Mouse (Mus musculus) embryonic facial prominence, embryonic 12.5 days (tissue): ENCODE results near the gene Abhd2. TPM values are rescaled to one million over a fixed set of nuclear protein-coding genes. Genes with fewer than 3 reads are reported as not detected.
"Not testable (repeated sequence)": the region's sequence is repeated elsewhere in the genome, so short reads cannot be mapped to it uniquely, and the experiment has no call there.

ENCODE experiments used
- ATAC-seq: fragments of 200-750 bp; cut with Nextera tagmentation; 2 replicates; pipeline ENCODE4 v1.8.0; 2017; ENCODE audit not compliant: insufficient number of reproducible peaks, insufficient read depth, low FRiP score, low TSS enrichment
- H3K27ac ChIP-seq: fragments of 300-500 bp; sonication (generic); 2 replicates; pipeline ENCODE4 v1.5.1; 2016; ENCODE audit warnings: mild to moderate bottlenecking
- H3K27me3 ChIP-seq: fragments of 300-500 bp; sonication (generic); 2 replicates; pipeline ENCODE4 v1.6.1; 2016; ENCODE audit warnings: mild to moderate bottlenecking, moderate library complexity
- H3K36me3 ChIP-seq: fragments of 300-500 bp; sonication (generic); 2 replicates; pipeline ENCODE4 v1.6.1; 2016; ENCODE audit warnings: mild to moderate bottlenecking
- H3K4me1 ChIP-seq: fragments of 300-500 bp; sonication (generic); 2 replicates; pipeline ENCODE4 v1.6.1; 2016
- H3K4me2 ChIP-seq: fragments of 300-500 bp; sonication (generic); replicated peaks from 2 replicates; pipeline ENCODE4 v1.6.1; 2016; ENCODE audit warnings: mild to moderate bottlenecking, moderate library complexity
- H3K4me3 ChIP-seq: fragments of 300-500 bp; sonication (generic); 2 replicates; pipeline ENCODE4 v1.5.1; 2016; ENCODE audit warnings: mild to moderate bottlenecking
- H3K9ac ChIP-seq: fragments of 300-500 bp; sonication (generic); 2 replicates; pipeline ENCODE4 v1.6.1; 2016; ENCODE audit warnings: mild to moderate bottlenecking, moderate library complexity
- H3K9me3 ChIP-seq: fragments of 300-500 bp; sonication (generic); 2 replicates; pipeline ENCODE4 v1.6.1; 2016; ENCODE audit warnings: mild to moderate bottlenecking, moderate library complexity
- WGBS: fragments of 180-500 bp; shearing (Covaris S2); methylation state at CpG from one replicate; pipeline ENCODE4 v1.1.7; 2016; 5-methylcytosine and 5-hydroxymethylcytosine counted together
- polyA plus RNA-seq: library from polyadenylated mRNA; unstranded; fragments of >200 nt; fragmentation: Nextera tagmentation; extraction: Ambion mirVana; gene quantifications from 2 replicates; pipeline ENCODE4 v1.2.1, GENCODE M21; 2016

Abhd2 gene
- polyA plus RNA-seq, 1 experiment from 2014 or later, result 11.9 TPM

DNA sequence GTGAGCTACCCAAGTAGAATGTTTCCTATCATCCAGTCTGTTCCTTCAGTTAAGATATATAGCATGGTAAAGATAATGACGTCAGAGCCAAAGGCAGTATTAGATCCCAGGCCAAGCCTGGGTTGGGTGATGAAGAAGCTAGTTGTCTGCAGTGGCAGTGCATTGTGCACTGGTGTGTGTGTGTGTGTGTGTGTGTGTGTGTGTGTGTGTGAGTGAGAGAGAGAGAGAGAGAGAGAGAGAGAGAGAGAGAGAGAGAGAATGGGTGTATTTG, 10.6 kb downstream of the Abhd2 start:
- H3K9me3 ChIP-seq, H3K4me3 ChIP-seq, H3K36me3 ChIP-seq, H3K4me2 ChIP-seq, H3K9ac ChIP-seq, ATAC-seq, H3K27ac ChIP-seq, H3K27me3 ChIP-seq: not testable (repeated sequence)
- 90% methylated on average over 1 of the region's 1 CpGs for WGBS
- H3K4me1 ChIP-seq, result peaks cover 10% of the 10 kb centered on the region

DNA sequence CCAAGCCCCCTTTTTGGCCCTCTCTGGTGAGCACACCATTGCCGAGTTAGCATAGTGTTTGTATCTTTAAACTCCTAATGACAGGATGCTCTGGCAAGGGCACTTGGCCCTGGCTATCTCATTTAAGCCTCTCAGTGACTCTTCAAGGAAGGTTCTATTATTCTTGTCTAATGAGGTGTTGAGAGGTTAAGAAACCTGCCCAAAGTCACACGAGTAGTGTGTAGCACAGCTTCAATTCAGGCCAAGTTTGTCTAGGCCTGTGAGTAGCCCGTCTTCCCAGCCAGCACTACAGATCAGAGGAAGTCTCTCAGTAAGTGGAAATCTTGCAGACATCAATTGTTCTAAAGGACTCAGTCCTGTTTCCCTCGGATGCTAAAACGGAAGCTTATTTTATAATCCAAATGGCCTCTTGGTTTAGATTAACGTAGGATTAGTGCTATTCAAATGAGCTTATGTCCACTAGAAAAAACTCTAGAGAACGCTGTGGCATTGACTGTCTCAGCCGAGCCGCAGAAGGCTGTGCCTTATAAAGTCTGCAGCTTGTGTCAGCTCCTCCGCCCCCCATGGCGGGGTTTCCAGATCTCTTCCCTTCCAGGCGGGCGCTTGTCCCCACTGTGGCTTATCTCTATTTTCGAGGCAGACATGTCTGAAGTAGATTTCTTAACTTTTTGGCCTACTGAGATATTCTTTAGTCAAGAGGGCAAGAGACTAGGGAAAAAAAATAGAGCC, 11.3 kb downstream of the Abhd2 start:
- 83% methylated on average over 14 of the region's 14 CpGs for WGBS
- no peaks in the 10 kb centered on the region for H3K9me3 ChIP-seq
- no peak for ATAC-seq
- H3K9ac ChIP-seq, result no peak overlapping the region
- no peak overlapping the region for H3K4me2 ChIP-seq
- H3K36me3 ChIP-seq, result 0 out of 2 replicates have a peak, but pooled peaks cover 3% of the 10 kb centered on the region
- H3K27me3 ChIP-seq, result no peaks in the 10 kb centered on the region
- H3K4me3 ChIP-seq, result no peak overlapping the region
- H3K27ac ChIP-seq, result no peak overlapping the region
- H3K4me1 ChIP-seq, result peaks cover 4% of the 10 kb centered on the region

- no peak overlapping the region for H3K4me3 ChIP-seq
- H3K27ac ChIP-seq, result no peak overlapping the region
- H3K4me2 ChIP-seq, result no peak overlapping the region
- H3K4me1 ChIP-seq, result no peaks in the 10 kb centered on the region
- 0 out of 2 replicates have a peak, but pooled peaks cover 3% of the 10 kb centered on the region for H3K36me3 ChIP-seq
- no peaks in the 10 kb centered on the region for H3K9me3 ChIP-seq
- WGBS, result 94% methylated on average over 8 of the region's 8 CpGs
- no peak for ATAC-seq
- no peak overlapping the region for H3K9ac ChIP-seq
- H3K27me3 ChIP-seq, result no peaks in the 10 kb centered on the region
Observed at GRCm38 (mm10) chr7:79284889-79285280, 11.9 kb downstream of the Abhd2 start.

DNA sequence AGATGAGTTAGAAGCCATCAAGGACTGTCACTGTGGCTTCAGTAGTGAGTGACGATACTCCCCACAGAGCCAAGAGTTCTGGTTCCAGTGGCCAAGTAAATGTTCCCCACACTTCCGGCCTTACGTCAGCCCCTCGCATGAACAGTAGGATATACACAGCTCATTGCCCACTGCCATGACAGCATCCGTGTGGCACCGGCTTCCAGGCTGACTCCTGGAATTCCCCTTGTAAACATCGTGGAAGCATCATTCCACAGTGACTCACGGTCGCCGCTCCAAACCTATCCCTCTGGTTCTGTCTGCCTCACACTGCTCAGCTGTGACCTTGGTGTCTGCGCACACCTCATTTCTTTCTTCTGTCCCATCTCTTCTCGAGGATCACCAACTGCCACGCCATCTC, 12.4 kb downstream of the Abhd2 start:
- Histone ChIP-seq H3K27ac (no peak overlapping the region), H3K9ac (no peak overlapping the region), H3K9me3 (no peaks in the 10 kb centered on the region), H3K27me3 (no peaks in the 10 kb centered on the region), H3K4me1 (no peaks in the 10 kb centered on the region), H3K4me2 (no peak overlapping the region), H3K4me3 (no peak overlapping the region), H3K36me3 (0 out of 2 replicates have a peak, but pooled peaks cover 3% of the 10 kb centered on the region)
- no peak for ATAC-seq
- 90% methylated on average over 13 of the region's 13 CpGs for WGBS

GRCm38 (mm10) chr7:79287226-79287625, 14.2 kb downstream of the Abhd2 start:
- H3K27me3 ChIP-seq, result no peaks in the 10 kb centered on the region
- H3K36me3 ChIP-seq, result 0 out of 2 replicates have a peak, but pooled peaks cover 3% of the 10 kb centered on the region
- 88% methylated on average over 6 of the region's 6 CpGs for WGBS
- no peaks in the 10 kb centered on the region for H3K9me3 ChIP-seq
- no peak for ATAC-seq
- H3K4me1 ChIP-seq, result no peaks in the 10 kb centered on the region
- H3K4me3 ChIP-seq, result no peak overlapping the region
- H3K27ac ChIP-seq, result no peak overlapping the region
- no peak overlapping the region for H3K4me2 ChIP-seq
- no peak overlapping the region for H3K9ac ChIP-seq

- no peak for ATAC-seq
- H3K9me3 ChIP-seq, result no peaks in the 10 kb centered on the region
- H3K27me3 ChIP-seq, result no peaks in the 10 kb centered on the region
- 0 out of 2 replicates have a peak, but pooled peaks cover 3% of the 10 kb centered on the region for H3K36me3 ChIP-seq
- H3K9ac ChIP-seq, result no peak overlapping the region
- no peaks in the 10 kb centered on the region for H3K4me1 ChIP-seq
- no peak overlapping the region for H3K4me2 ChIP-seq
- no peak overlapping the region for H3K27ac ChIP-seq
- H3K4me3 ChIP-seq, result no peak overlapping the region
- WGBS, result 93% methylated on average over 8 of the region's 8 CpGs
Observed at GRCm38 (mm10) chr7:79287928-79288327, 14.9 kb downstream of the Abhd2 start.

- Histone ChIP-seq H3K9ac (no peak overlapping the region), H3K4me1 (peaks cover under 1% of the 10 kb centered on the region; the same call in 1 of the 2 replicates), H3K36me3 (0 out of 2 replicates have a peak, but pooled peaks cover 3% of the 10 kb centered on the region), H3K9me3 (no peaks in the 10 kb centered on the region), H3K27ac (no peak overlapping the region), H3K27me3 (no peaks in the 10 kb centered on the region), H3K4me2 (no peak overlapping the region), H3K4me3 (no peak overlapping the region)
- no peak for ATAC-seq
- 94% methylated on average over 5 of the region's 5 CpGs for WGBS
Observed at GRCm38 (mm10) chr7:79288422-79288821, 15.4 kb downstream of the Abhd2 start.

GRCm38 (mm10) chr7:79293605-79294232, 20.7 kb downstream of the Abhd2 start:
- Histone ChIP-seq H3K9me3 (no peaks in the 10 kb centered on the region), H3K27ac (no peak overlapping the region), H3K4me3 (no peak overlapping the region), H3K36me3 (peaks cover 25% of the 10 kb centered on the region), H3K4me1 (peaks cover 3% of the 10 kb centered on the region; the same call in 1 of the 2 replicates), H3K9ac (no peak overlapping the region), H3K4me2 (no peak overlapping the region), H3K27me3 (no peaks in the 10 kb centered on the region)
- ATAC-seq, result no peak
- WGBS, result 72% methylated on average over 14 of the region's 14 CpGs

GRCm38 (mm10) chr7:79294449-79294980, 21.5 kb downstream of the Abhd2 start:
- no peaks in the 10 kb centered on the region for H3K27me3 ChIP-seq
- no peak overlapping the region for H3K4me3 ChIP-seq
- H3K36me3 ChIP-seq, result peaks cover 29% of the 10 kb centered on the region
- no peak overlapping the region for H3K4me2 ChIP-seq
- H3K9ac ChIP-seq, result no peak overlapping the region
- H3K27ac ChIP-seq, result no peak overlapping the region
- peaks cover 3% of the 10 kb centered on the region; the same call in 1 of the 2 replicates for H3K4me1 ChIP-seq
- 92% methylated on average over 13 of the region's 13 CpGs for WGBS
- no peaks in the 10 kb centered on the region for H3K9me3 ChIP-seq
- no peak for ATAC-seq

DNA sequence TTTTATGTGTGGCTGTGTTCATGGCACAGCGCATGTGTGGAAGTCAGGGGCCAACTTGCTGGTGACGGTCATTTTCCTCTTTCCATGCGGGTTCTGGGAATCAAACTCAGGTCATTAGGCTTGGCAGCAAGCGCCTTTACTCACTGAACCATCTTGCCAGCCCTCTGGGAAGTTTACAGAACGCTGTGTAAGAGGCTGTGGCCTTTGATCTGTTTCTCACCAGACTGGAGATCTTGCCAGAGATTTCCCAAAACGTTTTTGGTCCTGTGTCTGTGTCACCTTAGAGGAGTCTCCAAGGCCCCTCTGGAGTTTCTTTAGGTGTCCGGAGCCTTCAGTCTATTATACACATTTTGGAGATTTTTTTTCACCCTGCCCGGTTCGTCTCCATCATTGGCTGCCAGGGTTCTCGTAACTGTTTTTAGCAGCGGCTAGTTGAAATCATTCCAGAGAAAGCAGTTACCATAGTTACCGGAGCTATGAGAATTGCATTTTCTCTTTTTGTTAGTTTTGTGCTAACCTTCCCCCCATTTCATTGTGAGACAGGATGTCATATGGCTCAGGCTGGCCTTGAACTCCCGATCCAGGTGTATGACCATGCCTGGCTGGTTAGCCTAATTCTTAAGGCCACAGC, 22.3 kb downstream of the Abhd2 start:
- no peaks in the 10 kb centered on the region for H3K9me3 ChIP-seq
- no peak overlapping the region for H3K9ac ChIP-seq
- H3K27ac ChIP-seq, result no peak overlapping the region
- H3K27me3 ChIP-seq, result no peaks in the 10 kb centered on the region
- H3K4me3 ChIP-seq, result no peak overlapping the region
- 82% methylated on average over 13 of the region's 13 CpGs for WGBS
- H3K4me2 ChIP-seq, result no peak overlapping the region
- ATAC-seq, result no peak
- H3K4me1 ChIP-seq, result peaks cover 3% of the 10 kb centered on the region; the same call in 1 of the 2 replicates
- H3K36me3 ChIP-seq, result peaks cover 29% of the 10 kb centered on the region

DNA sequence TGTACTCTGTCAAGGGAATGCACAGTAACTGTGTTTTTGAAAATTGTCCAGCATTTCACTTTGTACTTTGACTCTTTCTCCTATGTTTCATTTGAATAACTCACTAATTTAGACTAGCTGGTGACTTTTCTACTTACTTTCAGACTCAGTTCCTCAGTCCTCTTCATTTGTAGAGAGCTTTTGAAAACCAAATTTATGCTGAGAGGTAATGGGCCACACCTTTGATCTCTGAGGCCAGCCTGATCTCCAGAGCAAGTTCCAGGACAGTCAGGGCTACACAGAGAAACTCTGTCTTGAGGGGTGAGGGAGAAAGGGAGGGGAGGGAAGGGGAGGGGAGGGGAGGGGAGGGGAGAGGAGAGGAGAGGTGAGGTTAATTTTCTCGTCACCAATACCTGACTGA, 25.7 kb downstream of the Abhd2 start:
- H3K9me3 ChIP-seq, result no peaks in the 10 kb centered on the region
- no peak for ATAC-seq
- H3K9ac ChIP-seq, result no peak overlapping the region
- peaks cover 32% of the 10 kb centered on the region for H3K36me3 ChIP-seq
- no peak overlapping the region for H3K4me3 ChIP-seq
- no peak overlapping the region for H3K4me2 ChIP-seq
- H3K27ac ChIP-seq, result no peak overlapping the region
- no peaks in the 10 kb centered on the region for H3K27me3 ChIP-seq
- peaks cover 7% of the 10 kb centered on the region for H3K4me1 ChIP-seq
- 50% methylated on average over 1 of the region's 1 CpGs for WGBS

- no peak overlapping the region for H3K27ac ChIP-seq
- ATAC-seq, result no peak
- WGBS, result 82% methylated on average over 7 of the region's 7 CpGs
Observed at GRCm38 (mm10) chr7:79299548-79299947, 26.5 kb downstream of the Abhd2 start.

More at GRCm38 (mm10) chr7:79299548-79299947, 26.5 kb downstream of the Abhd2 start:
- H3K36me3 ChIP-seq, result peaks cover 31% of the 10 kb centered on the region
- H3K9me3 ChIP-seq, result no peaks in the 10 kb centered on the region
- H3K4me3 ChIP-seq, result no peak overlapping the region
- H3K4me1 ChIP-seq, result peaks cover 10% of the 10 kb centered on the region
- no peak overlapping the region for H3K9ac ChIP-seq
- H3K27me3 ChIP-seq, result no peaks in the 10 kb centered on the region
- no peak overlapping the region for H3K4me2 ChIP-seq
